Mouse (Mus musculus): ENCODE results near the gene Hnrnpul2. TPM values are rescaled to one million over a fixed set of nuclear protein-coding genes. Genes with fewer than 3 reads are reported as not detected.
A peak's percentile ranks its signal among the peaks of the same experiment; 100 is the strongest.

Gene Hnrnpul2
- 6.0 and 6.7 TPM in 2 replicates for polyA plus RNA-seq (2016; fragmentation: Nextera tagmentation; extraction: Ambion mirVana)

- WGBS, result under 1% methylated on average over 79 of the region's 83 CpGs
- Histone ChIP-seq H3K27ac (peak within 1 kb of the TSS; percentile 99), H3K9ac (replicated peaks) (peak within 1 kb of the TSS; percentile 97), H3K36me3 (peaks cover 45% of the 10 kb centered on the region), H3K9me3 (no peaks in the 10 kb centered on the region), H3K4me3 (replicated peaks) (peak within 1 kb of the TSS; percentile 100), H3K4me2 (peak within 1 kb of the TSS; percentile 99), H3K4me1 (replicated peaks) (peaks cover 41% of the 10 kb centered on the region), H3K27me3 (no peaks in the 10 kb centered on the region)
- ATAC-seq (ENCODE audit: insufficient number of reproducible peaks, insufficient read depth, low FRiP score, low TSS enrichment, low read depth), result peak; percentile 98
Observed at GRCm38 (mm10) chr19:8819596-8820423, at the start of gene Hnrnpul2. TSS of gene Hnrnpul2 (plus strand) at chr19:8820010.

- H3K27me3 ChIP-seq, result no peaks in the 10 kb centered on the region
- ATAC-seq (ENCODE audit: insufficient number of reproducible peaks, insufficient read depth, low FRiP score, low TSS enrichment, low read depth), result 0 out of 2 replicates have a peak, but pooled peaks have one; percentile 2
- H3K9ac ChIP-seq (replicated peaks), result peak within 1 kb of the TSS; percentile 90
- H3K9me3 ChIP-seq, result 0 out of 2 replicates have a peak, but pooled peaks cover under 1% of the 10 kb centered on the region
- peak within 1 kb of the TSS; percentile 91 for H3K27ac ChIP-seq
- peaks cover 75% of the 10 kb centered on the region for H3K36me3 ChIP-seq
- WGBS, result 24% methylated on average over 29 of the region's 29 CpGs
- peak within 1 kb of the TSS; percentile 69 for H3K4me2 ChIP-seq
- peak within 1 kb of the TSS; percentile 70 for H3K4me3 ChIP-seq (replicated peaks)
- peaks cover 30% of the 10 kb centered on the region for H3K4me1 ChIP-seq (replicated peaks)
Observed at GRCm38 (mm10) chr19:8770567-8771270, 49.1 kb upstream of the Hnrnpul2 start, which contains the start of gene Tmem223. TSS of gene Tmem223 (plus strand) at chr19:8770996.

GRCm38 (mm10) chr19:8772996-8773395 lies 46.8 kb upstream of the Hnrnpul2 start:
- 0 out of 2 replicates have a peak overlapping the region, but pooled peaks have one; percentile 99 for H3K27ac ChIP-seq
- H3K9ac ChIP-seq (replicated peaks), result peak overlapping the region; percentile 93; the same call in 1 of the 2 replicates
- peaks cover 57% of the 10 kb centered on the region for H3K36me3 ChIP-seq
- no peaks in the 10 kb centered on the region for H3K9me3 ChIP-seq
- H3K4me2 ChIP-seq, result peak overlapping the region; percentile 94
- 87% methylated on average over 5 of the region's 5 CpGs for WGBS
- peaks cover 32% of the 10 kb centered on the region for H3K4me1 ChIP-seq (replicated peaks)
- ATAC-seq (ENCODE audit: insufficient number of reproducible peaks, insufficient read depth, low FRiP score, low TSS enrichment, low read depth), result no peak
- H3K4me3 ChIP-seq (replicated peaks), result peak overlapping the region; percentile 75
- no peaks in the 10 kb centered on the region for H3K27me3 ChIP-seq

DNA sequence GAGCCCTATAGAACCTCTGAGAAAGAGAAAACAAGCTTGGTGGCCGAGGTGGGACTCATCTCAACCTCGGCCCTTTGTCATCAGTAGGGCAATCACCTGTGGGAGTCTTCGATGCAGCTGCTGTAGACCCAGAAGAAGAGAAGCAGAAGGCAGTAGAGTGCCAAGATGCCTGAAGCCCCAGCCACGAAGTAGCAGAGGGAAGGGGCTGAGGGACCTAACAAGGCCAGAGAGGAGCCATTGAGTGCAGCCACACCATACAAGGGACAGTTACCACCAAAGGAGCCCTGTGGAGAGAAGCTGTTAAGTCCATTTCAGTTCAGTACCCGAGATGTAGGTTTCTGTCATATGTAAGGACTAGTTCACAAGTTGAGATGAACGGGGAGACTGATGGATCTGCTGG lies 46.4 kb upstream of the Hnrnpul2 start:
- H3K9me3 ChIP-seq, result no peaks in the 10 kb centered on the region
- H3K27me3 ChIP-seq, result no peaks in the 10 kb centered on the region
- H3K4me2 ChIP-seq, result peak overlapping the region; percentile 94
- H3K4me1 ChIP-seq (replicated peaks), result peaks cover 32% of the 10 kb centered on the region
- 56% methylated on average over 6 of the region's 6 CpGs for WGBS
- no peak for ATAC-seq (ENCODE audit: insufficient number of reproducible peaks, insufficient read depth, low FRiP score, low TSS enrichment, low read depth)
- H3K9ac ChIP-seq (replicated peaks), result peak overlapping the region; percentile 93
- peak overlapping the region; percentile 99 for H3K27ac ChIP-seq
- H3K36me3 ChIP-seq, result peaks cover 57% of the 10 kb centered on the region
- H3K4me3 ChIP-seq (replicated peaks), result peak overlapping the region; percentile 75

GRCm38 (mm10) chr19:8774086-8774835 lies 45.5 kb upstream of the Hnrnpul2 start, which contains the start of gene Tmem179b:
TSS of gene Tmem179b (minus strand) at chr19:8774467.
- peak; percentile 88 for ATAC-seq (ENCODE audit: insufficient number of reproducible peaks, insufficient read depth, low FRiP score, low TSS enrichment, low read depth)
- H3K4me2 ChIP-seq, result peak within 1 kb of the TSS; percentile 94
- H3K27ac ChIP-seq, result peak within 1 kb of the TSS; percentile 99
- 0% methylated on average over 68 of the region's 68 CpGs for WGBS
- no peaks in the 10 kb centered on the region for H3K9me3 ChIP-seq
- peaks cover 54% of the 10 kb centered on the region for H3K36me3 ChIP-seq
- peak within 1 kb of the TSS; percentile 75 for H3K4me3 ChIP-seq (replicated peaks)
- H3K27me3 ChIP-seq, result no peaks in the 10 kb centered on the region
- peak within 1 kb of the TSS; percentile 93 for H3K9ac ChIP-seq (replicated peaks)
- peaks cover 32% of the 10 kb centered on the region for H3K4me1 ChIP-seq (replicated peaks)

GRCm38 (mm10) chr19:8774951-8775421 lies 44.8 kb upstream of the Hnrnpul2 start:
- peak overlapping the region; percentile 99 for H3K27ac ChIP-seq
- peak overlapping the region; percentile 94 for H3K4me2 ChIP-seq
- no peaks in the 10 kb centered on the region for H3K27me3 ChIP-seq
- H3K9ac ChIP-seq (replicated peaks), result peak overlapping the region; percentile 93
- H3K4me1 ChIP-seq (replicated peaks), result peaks cover 32% of the 10 kb centered on the region
- H3K9me3 ChIP-seq, result no peaks in the 10 kb centered on the region
- peak; percentile 22; the same call in 1 of the 2 replicates for ATAC-seq (ENCODE audit: insufficient number of reproducible peaks, insufficient read depth, low FRiP score, low TSS enrichment, low read depth)
- WGBS, result 7% methylated on average over 20 of the region's 20 CpGs
- peak overlapping the region; percentile 75 for H3K4me3 ChIP-seq (replicated peaks)
- peaks cover 53% of the 10 kb centered on the region for H3K36me3 ChIP-seq

- Histone ChIP-seq H3K36me3 (peaks cover 37% of the 10 kb centered on the region), H3K27me3 (no peaks in the 10 kb centered on the region), H3K4me1 (replicated peaks) (peaks cover 10% of the 10 kb centered on the region), H3K4me2 (peak within 1 kb of the TSS; percentile 70), H3K9ac (replicated peaks) (peak within 1 kb of the TSS; percentile 69), H3K4me3 (replicated peaks) (peak within 1 kb of the TSS; percentile 72), H3K27ac (peak within 1 kb of the TSS; percentile 89), H3K9me3 (no peaks in the 10 kb centered on the region)
- WGBS, result 1% methylated on average over 32 of the region's 32 CpGs
- ATAC-seq (ENCODE audit: insufficient number of reproducible peaks, insufficient read depth, low FRiP score, low TSS enrichment, low read depth), result peak; percentile 98
Observed at GRCm38 (mm10) chr19:8786008-8786781, 33.6 kb upstream of the Hnrnpul2 start, which contains the start of gene Taf6l. TSS of gene Taf6l (minus strand) at chr19:8786417.

GRCm38 (mm10) chr19:8788521-8788920 lies 31.3 kb upstream of the Hnrnpul2 start:
- H3K9ac ChIP-seq (replicated peaks), result no peak overlapping the region

GRCm38 (mm10) chr19:8789171-8789570 lies 30.6 kb upstream of the Hnrnpul2 start:
- Histone ChIP-seq H3K27me3 (no peaks in the 10 kb centered on the region), H3K9me3 (no peaks in the 10 kb centered on the region), H3K4me3 (replicated peaks) (no peak overlapping the region), H3K27ac (0 out of 2 replicates have a peak overlapping the region, but pooled peaks have one; percentile 2), H3K4me1 (replicated peaks) (peaks cover 10% of the 10 kb centered on the region), H3K9ac (replicated peaks) (no peak overlapping the region), H3K36me3 (peaks cover 28% of the 10 kb centered on the region), H3K4me2 (no peak overlapping the region)
- ATAC-seq (ENCODE audit: insufficient number of reproducible peaks, insufficient read depth, low FRiP score, low TSS enrichment, low read depth), result no peak
- WGBS, result 66% methylated on average over 1 of the region's 1 CpGs

More at GRCm38 (mm10) chr19:8788521-8788920, 31.3 kb upstream of the Hnrnpul2 start:
- H3K9me3 ChIP-seq, result no peaks in the 10 kb centered on the region
- no peak for ATAC-seq (ENCODE audit: insufficient number of reproducible peaks, insufficient read depth, low FRiP score, low TSS enrichment, low read depth)
- H3K27me3 ChIP-seq, result no peaks in the 10 kb centered on the region
- peaks cover 10% of the 10 kb centered on the region for H3K4me1 ChIP-seq (replicated peaks)
- H3K36me3 ChIP-seq, result peaks cover 28% of the 10 kb centered on the region
- no peak overlapping the region for H3K4me2 ChIP-seq
- H3K27ac ChIP-seq, result no peak overlapping the region
- H3K4me3 ChIP-seq (replicated peaks), result no peak overlapping the region
- WGBS, result 23% methylated on average over 3 of the region's 3 CpGs

- no peak for ATAC-seq (ENCODE audit: insufficient number of reproducible peaks, insufficient read depth, low FRiP score, low TSS enrichment, low read depth)
- no peak overlapping the region for H3K4me3 ChIP-seq (replicated peaks)
- WGBS, result 78% methylated on average over 7 of the region's 7 CpGs
- H3K36me3 ChIP-seq, result peaks cover 34% of the 10 kb centered on the region
- no peaks in the 10 kb centered on the region for H3K9me3 ChIP-seq
- H3K4me2 ChIP-seq, result no peak overlapping the region
- peaks cover 9% of the 10 kb centered on the region for H3K4me1 ChIP-seq (replicated peaks)
- H3K27ac ChIP-seq, result no peak overlapping the region
- H3K27me3 ChIP-seq, result no peaks in the 10 kb centered on the region
- H3K9ac ChIP-seq (replicated peaks), result no peak overlapping the region
Observed at GRCm38 (mm10) chr19:8790171-8790570, 29.6 kb upstream of the Hnrnpul2 start.

Measured in limb, embryonic 12.5 days (tissue).